Mouse (Mus musculus): ENCODE results near the gene Slc30a1. TPM values are rescaled to one million over a fixed set of nuclear protein-coding genes. Genes with fewer than 3 reads are reported as not detected.

The Slc30a1 gene
- polyA plus RNA-seq, 1 experiment from 2014 or later = 2.3 TPM

DNA sequence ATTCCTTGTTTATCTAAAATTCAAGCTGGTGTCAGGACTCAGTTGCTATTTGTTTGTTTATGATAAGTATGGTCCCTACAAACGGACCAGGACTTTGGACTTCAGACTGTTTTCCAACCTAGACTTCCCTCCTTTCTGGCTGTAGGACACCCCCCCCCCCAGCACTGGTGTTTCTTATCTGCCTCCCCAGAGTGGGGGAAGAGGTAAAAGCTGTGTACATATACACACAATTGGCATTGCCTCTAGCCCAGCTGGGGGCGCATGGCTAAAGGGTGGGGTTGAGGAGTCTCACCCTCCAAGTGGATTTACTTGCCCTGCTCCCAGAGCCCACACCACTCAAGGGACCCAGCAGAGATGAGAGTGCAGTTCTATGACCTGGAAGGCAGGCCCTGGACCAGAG, 40.3 kb downstream of the Slc30a1 start:
- no peak overlapping the region for H3K4me3 ChIP-seq (ENCODE audit: low read depth, low read length)
- 92% methylated on average over 2 of the region's 2 CpGs for WGBS
- no peaks in the 10 kb centered on the region for H3K4me1 ChIP-seq (ENCODE audit: control insufficient read depth, insufficient read depth, low read length)
- no peak overlapping the region for H3K9ac ChIP-seq (ENCODE audit: low read depth, low read length)
- H3K9me3 ChIP-seq (replicated peaks; ENCODE audit: control insufficient read depth, low read length, poor library complexity, severe bottlenecking) = no peaks in the 10 kb centered on the region
- H3K27ac ChIP-seq (ENCODE audit: low read length) = no peak overlapping the region
- H3K27me3 ChIP-seq (ENCODE audit: control insufficient read depth, insufficient read depth, low read depth, low read length) = no peaks in the 10 kb centered on the region
- no peak overlapping the region for H3K4me2 ChIP-seq (ENCODE audit: low read length)
- ATAC-seq = no peak
- no peaks in the 10 kb centered on the region for H3K36me3 ChIP-seq (ENCODE audit: control insufficient read depth, insufficient read depth, low read length)

DNA sequence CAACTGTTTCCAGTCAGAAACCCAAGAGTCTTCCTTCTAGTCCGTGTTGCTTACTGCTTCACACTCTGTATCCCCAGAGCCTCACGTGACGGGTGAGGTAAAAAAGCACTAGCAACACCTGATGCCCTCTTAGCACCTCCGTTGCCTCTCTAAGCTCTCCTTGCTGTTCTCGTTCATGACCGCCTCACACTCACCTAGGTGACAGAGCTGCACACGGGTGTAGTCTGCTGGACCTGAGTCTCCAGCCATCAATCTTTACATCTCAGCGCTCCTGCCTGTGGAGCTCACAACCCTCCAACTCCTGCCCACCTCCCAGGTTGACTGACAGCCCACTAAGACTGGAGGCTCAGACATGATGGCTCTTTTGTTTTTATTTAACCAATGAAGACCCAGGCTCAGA, 41.2 kb downstream of the Slc30a1 start:
- no peak overlapping the region for H3K4me2 ChIP-seq (ENCODE audit: low read length)
- ATAC-seq = no peak
- H3K4me3 ChIP-seq (ENCODE audit: low read depth, low read length) = no peak overlapping the region
- H3K27me3 ChIP-seq (ENCODE audit: control insufficient read depth, insufficient read depth, low read depth, low read length) = no peaks in the 10 kb centered on the region
- WGBS = 75% methylated on average over 8 of the region's 8 CpGs
- H3K27ac ChIP-seq (ENCODE audit: low read length) = no peak overlapping the region
- no peaks in the 10 kb centered on the region for H3K4me1 ChIP-seq (ENCODE audit: control insufficient read depth, insufficient read depth, low read length)
- no peak overlapping the region for H3K9ac ChIP-seq (ENCODE audit: low read depth, low read length)
- H3K36me3 ChIP-seq (ENCODE audit: control insufficient read depth, insufficient read depth, low read length) = no peaks in the 10 kb centered on the region
- no peaks in the 10 kb centered on the region for H3K9me3 ChIP-seq (replicated peaks; ENCODE audit: control insufficient read depth, low read length, poor library complexity, severe bottlenecking)

DNA sequence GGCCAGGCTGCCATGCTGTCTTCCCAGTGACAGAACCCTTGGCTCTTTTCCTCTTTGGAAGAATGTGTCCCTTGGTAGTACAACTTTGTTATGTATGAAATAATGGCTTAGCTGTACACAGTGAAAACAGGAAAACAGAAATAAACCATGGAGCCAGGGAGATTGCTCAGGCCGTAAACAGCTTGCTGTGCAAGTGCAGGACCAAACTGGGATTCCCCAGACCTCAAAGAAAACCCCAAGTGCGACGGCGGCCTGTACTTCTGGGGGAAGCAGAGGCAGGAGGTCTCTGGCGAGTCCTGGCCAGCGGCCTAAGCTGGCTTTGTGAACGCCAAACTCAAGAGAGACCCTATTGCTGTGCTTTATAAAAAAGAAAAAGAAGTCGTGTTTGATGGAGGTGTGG, 42.0 kb downstream of the Slc30a1 start:
- no peak overlapping the region for H3K4me3 ChIP-seq (ENCODE audit: low read depth, low read length)
- no peak for ATAC-seq
- H3K4me2 ChIP-seq (ENCODE audit: low read length) = no peak overlapping the region
- no peaks in the 10 kb centered on the region for H3K9me3 ChIP-seq (replicated peaks; ENCODE audit: control insufficient read depth, low read length, poor library complexity, severe bottlenecking)
- H3K27me3 ChIP-seq (ENCODE audit: control insufficient read depth, insufficient read depth, low read depth, low read length) = no peaks in the 10 kb centered on the region
- no peaks in the 10 kb centered on the region for H3K36me3 ChIP-seq (ENCODE audit: control insufficient read depth, insufficient read depth, low read length)
- no peak overlapping the region for H3K9ac ChIP-seq (ENCODE audit: low read depth, low read length)
- H3K4me1 ChIP-seq (ENCODE audit: control insufficient read depth, insufficient read depth, low read length) = no peaks in the 10 kb centered on the region
- H3K27ac ChIP-seq (ENCODE audit: low read length) = no peak overlapping the region
- 80% methylated on average over 8 of the region's 8 CpGs for WGBS

DNA sequence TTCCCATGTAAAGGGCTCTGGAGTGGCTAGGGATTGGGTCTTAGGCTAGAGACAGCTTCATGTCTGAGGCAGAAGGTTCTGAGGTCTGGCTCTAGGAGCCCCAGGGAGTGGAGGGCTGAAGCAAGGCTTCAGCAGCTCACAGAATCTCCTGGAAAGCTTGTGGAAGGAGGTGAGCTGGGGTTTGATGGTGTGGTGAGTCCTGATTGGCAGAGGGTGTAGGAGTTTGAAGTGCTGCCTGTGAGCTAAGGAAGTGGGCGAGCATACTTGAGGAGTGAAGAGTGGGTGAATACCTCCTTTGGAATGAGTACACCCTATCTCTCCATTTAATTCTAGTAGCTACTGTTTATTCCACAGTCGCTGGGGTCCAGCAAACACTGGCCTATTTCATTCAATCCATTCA, 44.0 kb downstream of the Slc30a1 start:
- Histone ChIP-seq H3K9ac (ENCODE audit: low read depth, low read length) (no peak overlapping the region), H3K4me1 (ENCODE audit: control insufficient read depth, insufficient read depth, low read length) (no peaks in the 10 kb centered on the region), H3K27ac (ENCODE audit: low read length) (no peak overlapping the region), H3K36me3 (ENCODE audit: control insufficient read depth, insufficient read depth, low read length) (no peaks in the 10 kb centered on the region), H3K27me3 (ENCODE audit: control insufficient read depth, insufficient read depth, low read depth, low read length) (no peaks in the 10 kb centered on the region), H3K9me3 (replicated peaks; ENCODE audit: control insufficient read depth, low read length, poor library complexity, severe bottlenecking) (no peaks in the 10 kb centered on the region), H3K4me2 (ENCODE audit: low read length) (no peak overlapping the region), H3K4me3 (ENCODE audit: low read depth, low read length) (no peak overlapping the region)
- ATAC-seq = no peak
- WGBS = 71% methylated on average over 2 of the region's 2 CpGs

DNA sequence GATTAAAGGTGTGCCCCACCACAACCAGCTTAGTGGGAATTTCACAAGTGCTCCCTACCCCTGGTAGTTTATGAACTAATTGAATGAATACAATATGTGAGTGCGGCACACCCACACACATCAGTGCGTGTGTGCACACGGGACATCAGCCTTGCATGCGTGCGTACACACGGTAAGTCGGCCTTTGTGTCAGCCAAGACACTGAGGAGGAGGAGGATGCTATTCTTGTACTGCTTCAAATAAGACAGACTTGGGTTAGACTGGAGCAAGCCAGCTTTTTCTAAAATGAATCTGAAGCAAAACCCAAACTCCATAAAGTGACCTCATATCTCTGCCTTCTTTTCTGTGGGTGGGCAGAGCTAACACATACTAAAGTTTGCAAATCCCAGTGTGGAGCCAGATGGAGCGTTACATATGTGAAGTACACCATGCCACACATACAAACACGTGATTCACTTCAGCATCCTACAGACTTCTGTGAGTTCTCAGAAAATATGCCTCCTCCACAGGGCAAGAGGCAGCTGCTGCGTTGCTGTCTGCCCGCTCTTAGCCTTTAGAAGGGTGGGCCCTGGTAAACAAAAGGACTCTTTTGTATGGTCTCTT, 46.3 kb downstream of the Slc30a1 start:
- no peak overlapping the region for H3K9ac ChIP-seq (ENCODE audit: low read depth, low read length)
- H3K27me3 ChIP-seq (ENCODE audit: control insufficient read depth, insufficient read depth, low read depth, low read length) = no peaks in the 10 kb centered on the region
- H3K4me1 ChIP-seq (ENCODE audit: control insufficient read depth, insufficient read depth, low read length) = no peaks in the 10 kb centered on the region
- H3K4me3 ChIP-seq (ENCODE audit: low read depth, low read length) = no peak overlapping the region
- no peaks in the 10 kb centered on the region for H3K9me3 ChIP-seq (replicated peaks; ENCODE audit: control insufficient read depth, low read length, poor library complexity, severe bottlenecking)
- H3K4me2 ChIP-seq (ENCODE audit: low read length) = no peak overlapping the region
- 85% methylated on average over 11 of the region's 11 CpGs for WGBS
- no peaks in the 10 kb centered on the region for H3K36me3 ChIP-seq (ENCODE audit: control insufficient read depth, insufficient read depth, low read length)
- ATAC-seq = no peak
- H3K27ac ChIP-seq (ENCODE audit: low read length) = no peak overlapping the region

DNA sequence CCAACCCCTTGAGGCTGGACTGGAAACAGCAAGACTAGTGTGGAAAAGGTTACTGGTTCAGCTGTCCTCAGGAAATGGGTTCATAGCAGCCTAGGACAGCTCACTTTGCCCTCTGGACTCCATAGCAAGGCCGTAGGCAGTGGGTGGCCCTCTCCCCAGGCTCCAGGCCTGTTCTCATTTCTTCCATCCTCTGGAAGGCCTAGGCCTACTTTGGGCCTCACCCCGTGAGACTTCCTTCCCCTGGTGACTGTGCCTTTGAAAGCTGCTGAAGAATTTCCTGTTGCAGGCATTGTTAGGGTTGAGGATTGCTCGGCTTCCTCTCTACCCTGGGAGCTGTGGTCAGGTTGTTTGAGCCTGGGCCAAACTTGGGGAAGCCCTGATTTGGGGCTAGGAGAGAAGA, 48.5 kb downstream of the Slc30a1 start:
- H3K36me3 ChIP-seq (ENCODE audit: control insufficient read depth, insufficient read depth, low read length) = no peaks in the 10 kb centered on the region
- no peaks in the 10 kb centered on the region for H3K9me3 ChIP-seq (replicated peaks; ENCODE audit: control insufficient read depth, low read length, poor library complexity, severe bottlenecking)
- ATAC-seq = no peak
- no peaks in the 10 kb centered on the region for H3K4me1 ChIP-seq (ENCODE audit: control insufficient read depth, insufficient read depth, low read length)
- H3K4me2 ChIP-seq (ENCODE audit: low read length) = no peak overlapping the region
- no peaks in the 10 kb centered on the region for H3K27me3 ChIP-seq (ENCODE audit: control insufficient read depth, insufficient read depth, low read depth, low read length)
- no peak overlapping the region for H3K27ac ChIP-seq (ENCODE audit: low read length)
- 67% methylated on average over 3 of the region's 3 CpGs for WGBS
- no peak overlapping the region for H3K9ac ChIP-seq (ENCODE audit: low read depth, low read length)
- H3K4me3 ChIP-seq (ENCODE audit: low read depth, low read length) = no peak overlapping the region

DNA sequence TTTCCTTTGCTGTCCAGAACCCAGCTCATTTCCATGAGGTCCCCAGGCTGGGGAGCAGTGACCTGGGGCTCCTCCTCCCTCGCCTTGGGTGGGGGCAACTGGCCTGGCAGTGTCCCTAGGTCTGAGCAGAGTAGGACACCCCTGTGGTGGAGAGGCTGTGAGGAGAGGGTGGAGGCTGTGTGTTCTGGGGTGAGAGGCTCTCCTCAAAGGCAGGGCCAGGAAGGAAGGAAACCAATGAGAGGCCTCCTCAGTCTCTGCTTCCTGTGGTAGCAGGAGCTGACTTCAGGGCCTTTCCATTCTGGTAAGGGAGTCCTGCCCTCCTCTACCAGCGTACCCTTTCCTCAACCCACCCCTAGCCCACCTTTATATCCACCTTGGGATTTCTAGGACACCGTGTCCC, 49.7 kb downstream of the Slc30a1 start:
- Histone ChIP-seq H3K27ac (ENCODE audit: low read length) (no peak overlapping the region), H3K9ac (ENCODE audit: low read depth, low read length) (no peak overlapping the region), H3K9me3 (replicated peaks; ENCODE audit: control insufficient read depth, low read length, poor library complexity, severe bottlenecking) (no peaks in the 10 kb centered on the region), H3K36me3 (ENCODE audit: control insufficient read depth, insufficient read depth, low read length) (no peaks in the 10 kb centered on the region), H3K4me1 (ENCODE audit: control insufficient read depth, insufficient read depth, low read length) (no peaks in the 10 kb centered on the region), H3K4me3 (ENCODE audit: low read depth, low read length) (no peak overlapping the region), H3K27me3 (ENCODE audit: control insufficient read depth, insufficient read depth, low read depth, low read length) (no peaks in the 10 kb centered on the region), H3K4me2 (ENCODE audit: low read length) (no peak overlapping the region)
- WGBS = 81% methylated on average over 3 of the region's 3 CpGs
- ATAC-seq = no peak

DNA sequence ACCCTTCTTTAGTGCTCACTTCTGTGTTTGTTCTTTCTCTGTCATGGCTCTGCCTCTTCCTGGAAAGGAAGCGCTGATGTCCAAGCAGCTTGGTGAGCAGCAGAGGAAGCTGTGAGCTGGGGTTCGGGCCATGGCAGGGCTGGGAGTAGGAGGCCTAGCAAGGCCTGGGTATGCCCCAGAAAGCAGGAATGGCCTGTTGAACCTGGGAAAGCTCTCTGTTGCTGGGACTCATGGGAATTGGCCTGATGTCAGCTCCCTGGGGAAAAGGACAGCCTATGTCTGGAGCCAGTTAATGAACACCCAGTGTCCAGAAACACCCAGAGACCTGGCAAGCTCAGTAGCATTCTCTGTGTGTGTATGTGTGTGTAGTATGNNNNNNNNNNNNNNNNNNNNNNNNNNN, 50.3 kb downstream of the Slc30a1 start:
- no peak overlapping the region for H3K9ac ChIP-seq (ENCODE audit: low read depth, low read length)
- no peaks in the 10 kb centered on the region for H3K36me3 ChIP-seq (ENCODE audit: control insufficient read depth, insufficient read depth, low read length)
- H3K27me3 ChIP-seq (ENCODE audit: control insufficient read depth, insufficient read depth, low read depth, low read length) = no peaks in the 10 kb centered on the region
- H3K4me2 ChIP-seq (ENCODE audit: low read length) = no peak overlapping the region
- H3K9me3 ChIP-seq (replicated peaks; ENCODE audit: control insufficient read depth, low read length, poor library complexity, severe bottlenecking) = no peaks in the 10 kb centered on the region
- H3K4me3 ChIP-seq (ENCODE audit: low read depth, low read length) = no peak overlapping the region
- no peaks in the 10 kb centered on the region for H3K4me1 ChIP-seq (ENCODE audit: control insufficient read depth, insufficient read depth, low read length)
- WGBS = 85% methylated on average over 2 of the region's 2 CpGs
- H3K27ac ChIP-seq (ENCODE audit: low read length) = no peak overlapping the region
- no peak for ATAC-seq

DNA sequence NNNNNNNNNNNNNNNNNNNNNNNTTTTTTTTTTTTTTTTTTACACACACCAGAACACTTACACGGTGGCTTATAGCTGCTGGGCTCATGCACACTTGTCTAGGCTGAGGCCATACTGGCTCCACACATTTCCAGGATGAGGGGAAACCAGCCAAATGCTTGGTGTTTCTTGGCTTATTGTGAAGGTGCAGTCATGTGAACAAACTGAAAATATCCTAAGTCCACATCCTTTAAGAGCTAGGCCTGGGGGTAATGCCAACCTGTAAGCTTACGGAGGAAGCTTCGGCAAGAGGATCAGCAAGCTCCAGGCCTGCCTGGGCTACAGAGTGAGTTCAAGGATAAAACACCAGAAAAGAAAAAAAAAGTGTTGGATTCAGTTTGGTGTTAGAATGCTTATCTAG, 50.8 kb downstream of the Slc30a1 start:
- Histone ChIP-seq H3K27ac (ENCODE audit: low read length) (no peak overlapping the region), H3K36me3 (ENCODE audit: control insufficient read depth, insufficient read depth, low read length) (no peaks in the 10 kb centered on the region), H3K27me3 (ENCODE audit: control insufficient read depth, insufficient read depth, low read depth, low read length) (no peaks in the 10 kb centered on the region), H3K9ac (ENCODE audit: low read depth, low read length) (no peak overlapping the region), H3K9me3 (replicated peaks; ENCODE audit: control insufficient read depth, low read length, poor library complexity, severe bottlenecking) (no peaks in the 10 kb centered on the region), H3K4me3 (ENCODE audit: low read depth, low read length) (no peak overlapping the region), H3K4me2 (ENCODE audit: low read length) (no peak overlapping the region), H3K4me1 (ENCODE audit: control insufficient read depth, insufficient read depth, low read length) (no peaks in the 10 kb centered on the region)
- WGBS = 77% methylated on average over 3 of the region's 3 CpGs
- no peak for ATAC-seq

All from midbrain, embryonic 16.5 days (tissue).